Mouse (Mus musculus) right cerebral cortex, adult 2 months (tissue): ENCODE results near the gene Kdm2b.
"Not testable (repeated sequence)": the region's sequence is repeated elsewhere in the genome, so short reads cannot be mapped to it uniquely, and the experiment has no call there.

Experiments used
- DNase-seq, 2 experiments: peaks; one replicate each; pipeline ENCODE4 v3.0.0; 2021 to 2022; ENCODE audit warnings: low spot score in 2 of 2

Kdm2b gene

DNA sequence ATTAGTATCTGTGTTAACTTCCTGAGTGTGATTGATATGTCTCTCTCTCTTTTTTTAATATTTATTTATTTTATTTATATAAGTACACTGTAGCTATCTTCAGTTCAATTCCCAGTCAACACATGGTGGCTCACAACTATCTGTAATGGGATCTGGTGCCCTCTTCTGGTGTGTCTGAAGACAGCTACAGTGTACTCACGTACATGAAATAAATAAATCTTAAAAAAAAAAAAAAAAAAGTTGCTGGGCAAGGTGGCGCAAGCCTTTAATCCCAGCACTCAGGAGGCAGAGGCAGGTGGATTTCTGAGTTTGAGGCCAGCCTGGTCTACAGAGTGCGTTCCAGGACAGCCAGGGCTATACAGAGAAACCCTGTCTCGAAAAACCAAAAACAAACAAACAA is 14.9 kb downstream of the Kdm2b start:
- DNase-seq, result not testable (repeated sequence)

- peak; percentile 31 to 43 for DNase-seq
These were observed 17.5 kb downstream of the Kdm2b start for GRCm38 (mm10) chr5:122972116-122972515.

GRCm38 (mm10) chr5:122971438-122971837 is 18.2 kb downstream of the Kdm2b start:
- peak in 1 of 2 experiments; percentile 27 for DNase-seq

- DNase-seq, result no peak
These were observed 19.6 kb downstream of the Kdm2b start for GRCm38 (mm10) chr5:122970056-122970455.

DNA sequence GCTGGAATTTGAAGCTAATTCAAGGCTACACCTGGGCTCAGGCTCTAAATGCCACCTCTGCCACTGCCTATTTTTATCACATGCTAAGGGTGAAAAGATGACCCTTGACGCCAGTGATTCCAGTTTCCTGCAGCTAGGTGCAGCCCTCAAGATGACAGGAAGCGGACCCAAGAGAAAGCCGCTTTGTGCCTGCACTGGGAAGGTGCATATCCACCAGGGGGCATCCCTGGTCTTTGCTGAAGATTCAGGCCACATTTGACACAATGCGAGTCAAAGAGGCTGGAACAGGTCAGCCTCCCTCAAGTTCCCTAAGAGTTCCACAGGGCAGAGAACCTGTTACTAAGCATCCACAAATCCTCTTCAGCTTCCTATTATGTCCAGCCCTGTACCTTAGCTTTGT is 21.3 kb downstream of the Kdm2b start:
- DNase-seq, result peak; percentile 74 to 76

DNA sequence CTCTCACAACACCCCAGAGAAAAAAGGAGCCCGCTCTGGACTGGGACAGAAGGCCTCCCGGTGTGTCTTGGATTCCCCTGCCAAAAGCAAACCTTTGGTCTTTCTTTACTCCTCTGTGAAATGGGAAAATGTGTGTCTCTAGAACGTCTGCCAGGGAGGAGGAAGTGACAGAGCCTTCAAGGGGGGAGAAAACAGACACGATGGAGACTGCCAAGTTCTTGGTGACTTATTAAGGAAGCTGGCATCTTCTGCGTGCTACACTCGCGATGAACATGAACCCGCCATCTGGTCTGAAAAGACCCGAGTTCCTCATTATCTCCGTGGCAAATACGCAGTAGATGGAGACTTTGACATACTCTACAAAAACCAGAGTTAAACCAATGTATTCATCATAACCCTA is 24.2 kb downstream of the Kdm2b start:
- peak in 1 of 2 experiments; percentile 37 for DNase-seq

- DNase-seq, result no peak
These were observed 24.8 kb downstream of the Kdm2b start for GRCm38 (mm10) chr5:122964853-122965252.

- no peak for DNase-seq
These were observed 27.7 kb downstream of the Kdm2b start for GRCm38 (mm10) chr5:122961905-122962304.

- no peak for DNase-seq
These were observed 30.2 kb downstream of the Kdm2b start for GRCm38 (mm10) chr5:122959391-122959790.

DNA sequence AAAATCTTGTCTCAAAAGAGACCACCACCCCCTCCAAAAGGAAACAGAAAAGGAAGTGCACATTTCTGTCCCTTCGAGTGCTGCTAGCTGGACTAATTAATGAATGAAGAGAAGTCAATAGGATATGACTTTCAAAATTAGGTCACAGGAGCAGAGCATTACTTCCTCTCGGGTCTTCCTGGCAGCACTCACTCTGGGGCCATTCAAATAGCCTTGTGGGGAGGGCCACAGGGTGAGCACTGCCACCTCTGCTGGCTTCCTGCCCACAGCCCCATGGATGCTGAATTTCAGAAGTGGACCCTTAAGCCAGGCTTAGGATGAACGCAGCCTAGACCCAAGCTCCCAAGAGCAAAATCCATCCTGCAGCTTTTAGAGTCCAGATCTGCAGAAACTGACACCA is 33.6 kb downstream of the Kdm2b start:
- DNase-seq, result no peak

DNA sequence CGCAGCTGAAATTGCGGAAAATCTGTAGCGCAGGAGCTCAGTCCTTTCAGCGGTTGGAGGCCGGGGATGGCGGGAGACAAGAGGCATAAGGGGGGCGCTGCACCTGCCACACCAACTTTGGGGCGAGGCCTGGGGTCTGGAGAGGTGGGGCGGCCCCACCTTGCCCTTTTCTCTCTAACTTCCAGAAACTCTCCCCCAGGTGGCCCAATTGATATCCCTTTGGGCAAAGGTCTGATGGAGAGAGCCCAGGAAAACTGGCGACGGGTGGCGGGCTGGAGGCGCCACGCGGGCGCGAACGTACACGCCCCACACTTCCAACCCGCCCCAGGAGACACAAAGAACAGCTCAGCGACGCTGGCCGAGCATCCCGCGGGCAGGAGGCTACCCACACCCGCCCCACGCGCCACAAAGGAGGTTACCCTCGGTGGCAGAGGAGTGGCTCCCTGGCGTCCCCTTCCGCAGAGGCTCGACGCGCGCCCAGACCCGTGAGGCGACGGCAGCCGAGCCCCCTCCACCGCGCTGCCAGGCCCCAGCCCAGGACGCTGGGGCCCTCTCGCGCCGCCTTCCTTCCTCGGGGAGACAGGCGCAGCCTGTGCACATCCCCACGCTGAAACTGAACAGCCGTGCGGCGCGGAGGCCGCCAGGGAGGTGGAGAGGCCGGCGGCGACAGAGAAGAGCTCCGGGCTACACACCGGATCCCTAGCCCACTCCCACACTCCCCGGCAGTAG is 37.5 kb downstream of the Kdm2b start:
- DNase-seq, result peak; percentile 21 to 27

DNA sequence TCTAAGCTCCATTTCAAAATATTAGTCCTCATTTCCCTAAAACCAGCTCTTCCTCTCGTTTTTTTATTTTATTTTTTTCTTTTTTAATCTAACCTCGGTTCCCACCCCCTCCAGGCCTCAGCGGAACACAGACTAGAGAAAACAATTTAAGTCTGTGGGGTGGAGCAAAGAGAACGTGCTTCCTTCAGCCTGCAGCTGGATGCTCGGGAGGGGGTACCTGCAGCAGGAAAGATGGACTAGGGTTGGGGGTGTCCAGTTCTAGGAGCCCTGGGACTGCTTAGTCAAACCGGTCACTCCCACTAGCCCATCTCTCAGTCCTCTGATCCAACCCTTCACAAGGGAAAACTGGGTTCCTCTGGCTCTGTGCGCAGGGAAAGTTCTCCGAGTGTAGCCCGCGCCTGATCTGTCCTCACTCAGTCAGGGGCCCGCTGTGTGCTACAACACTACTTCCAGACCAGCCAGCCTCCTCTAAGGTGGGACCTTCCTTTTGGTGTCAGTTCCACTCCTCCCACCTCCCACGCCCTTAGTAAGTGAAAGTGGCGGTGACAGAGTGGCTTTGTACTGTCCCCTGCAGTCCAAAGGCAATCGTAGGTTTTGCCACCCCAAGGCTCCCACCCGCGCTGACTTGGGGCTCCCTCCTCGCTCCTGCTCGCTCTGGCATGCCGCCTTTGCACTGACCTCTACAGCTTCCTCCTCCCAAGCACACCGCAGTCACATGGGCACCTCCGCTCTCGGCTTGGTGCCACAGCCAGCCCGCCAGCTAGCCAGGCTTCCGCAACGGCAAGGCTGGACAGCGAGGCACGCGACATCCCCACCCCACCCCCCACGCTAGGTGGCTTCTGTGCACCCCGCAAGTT is 38.3 kb downstream of the Kdm2b start:
- peak; percentile 31 to 45 for DNase-seq

DNA sequence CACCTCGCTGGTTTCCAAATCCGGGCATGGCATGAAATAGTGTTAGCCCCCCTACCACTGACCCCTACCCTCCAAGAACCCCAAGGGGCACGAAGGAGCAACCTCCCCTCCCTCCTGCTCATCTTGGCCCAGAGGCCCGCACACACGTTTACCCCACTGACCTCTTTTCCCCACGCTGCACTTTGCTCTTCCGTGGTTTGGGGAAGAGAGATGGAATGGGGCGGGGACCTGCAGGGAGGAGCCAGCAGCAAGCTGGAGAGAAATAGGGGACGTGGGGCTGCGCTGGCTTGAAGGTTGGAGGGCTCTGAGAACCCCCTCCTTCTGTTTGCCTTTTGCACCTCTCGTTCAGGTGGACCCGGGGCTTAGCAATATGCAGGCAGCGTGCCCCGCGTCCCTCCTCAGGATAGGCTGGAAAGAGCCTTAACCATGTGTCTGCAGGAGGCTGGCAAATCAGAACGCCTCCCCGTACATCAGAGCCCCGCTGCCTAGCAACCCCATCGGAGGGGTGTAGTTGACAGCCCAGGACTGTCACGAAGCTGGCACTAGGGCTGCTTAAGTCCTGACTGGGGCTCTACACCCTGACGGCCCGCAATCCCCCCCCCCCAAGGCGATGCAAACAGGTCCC is 39.2 kb downstream of the Kdm2b start:
- peak; percentile 64 to 68 for DNase-seq

DNA sequence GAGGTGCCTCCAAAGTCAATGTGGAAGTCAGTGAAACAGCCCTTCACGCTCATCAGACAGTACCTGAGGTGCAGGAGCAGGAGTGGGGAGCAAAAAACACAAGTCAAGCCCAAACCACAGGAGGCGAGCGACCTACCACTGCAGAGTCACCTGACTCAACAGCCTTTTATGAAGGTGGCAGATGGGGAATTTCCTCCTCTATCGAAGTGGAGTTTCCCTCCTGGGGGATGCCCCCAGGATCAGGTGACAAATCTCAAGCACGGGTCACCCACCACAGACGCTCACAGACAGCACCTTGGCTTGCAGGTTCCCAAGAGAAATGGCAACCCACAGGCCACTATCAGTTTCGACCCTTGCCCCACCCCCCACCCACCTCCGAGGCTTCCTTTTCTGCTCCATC is 40.5 kb downstream of the Kdm2b start:
- DNase-seq, result no peak

- DNase-seq, result no peak
These were observed 42.1 kb downstream of the Kdm2b start for GRCm38 (mm10) chr5:122947534-122947933.

DNA sequence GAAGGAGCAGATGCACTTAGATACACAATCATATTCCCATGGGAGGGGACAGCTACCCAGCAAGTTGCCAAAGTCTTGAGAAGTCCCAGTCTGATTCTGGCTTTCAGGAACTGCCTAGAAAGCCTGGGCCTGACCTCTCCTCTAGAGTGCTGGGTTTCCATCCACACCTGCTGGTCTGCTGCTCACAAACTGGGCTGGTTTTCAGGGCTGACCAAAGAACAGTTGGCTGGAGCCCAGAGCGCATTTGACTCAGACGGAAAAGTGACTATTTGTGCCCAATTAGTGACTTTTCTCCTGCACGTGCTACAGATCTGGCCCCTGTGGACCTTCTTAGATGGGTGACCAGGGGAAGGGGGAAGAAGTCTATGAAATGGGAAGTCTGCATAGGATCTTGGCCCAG is 50.9 kb downstream of the Kdm2b start:
- no peak for DNase-seq

- DNase-seq, result no peak
These were observed 51.6 kb downstream of the Kdm2b start for GRCm38 (mm10) chr5:122937958-122938540.

GRCm38 (mm10) chr5:122937031-122937430 is 52.6 kb downstream of the Kdm2b start:
- no peak for DNase-seq

- DNase-seq, result no peak
These were observed 53.8 kb downstream of the Kdm2b start for GRCm38 (mm10) chr5:122935810-122936209.

DNA sequence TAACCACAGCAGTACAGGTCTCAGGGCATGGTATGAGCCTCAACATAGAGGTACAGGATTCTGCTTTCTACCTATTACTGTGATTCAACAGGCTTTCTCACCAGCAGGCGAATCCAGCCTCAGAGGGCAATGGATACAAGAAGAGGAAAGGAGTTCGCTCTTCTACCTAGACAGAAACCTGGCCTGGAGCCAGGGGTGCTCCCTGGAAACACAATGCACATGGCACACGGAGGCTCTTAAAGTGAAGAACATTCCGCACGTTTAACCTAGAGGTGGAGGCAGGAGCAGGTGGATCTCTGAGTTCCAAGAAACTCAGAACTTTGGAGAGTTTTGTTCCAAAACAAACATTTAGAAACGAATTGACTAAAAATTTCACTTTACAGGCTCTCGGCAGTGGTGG is 58.6 kb downstream of the Kdm2b start:
- no peak for DNase-seq

DNA sequence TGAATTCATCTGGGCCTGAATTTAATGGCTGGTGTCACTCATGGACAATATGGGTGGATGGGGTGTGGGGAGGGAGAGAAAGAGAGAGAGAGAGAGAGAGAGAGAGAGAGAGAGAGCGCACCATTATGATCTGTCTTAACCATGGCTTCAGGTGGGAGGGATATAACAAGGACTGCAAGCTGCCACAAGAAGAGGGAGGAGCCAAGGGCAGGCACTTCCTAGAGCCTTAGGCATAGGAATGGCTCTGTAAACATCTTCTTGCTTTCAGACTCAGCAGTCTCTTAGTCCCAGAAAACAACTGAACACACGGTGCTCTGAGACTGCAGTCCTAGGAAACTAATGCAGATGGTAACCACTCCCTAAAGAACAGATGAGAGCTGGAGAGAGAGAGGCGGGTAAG is 61.3 kb downstream of the Kdm2b start:
- DNase-seq, result no peak

DNA sequence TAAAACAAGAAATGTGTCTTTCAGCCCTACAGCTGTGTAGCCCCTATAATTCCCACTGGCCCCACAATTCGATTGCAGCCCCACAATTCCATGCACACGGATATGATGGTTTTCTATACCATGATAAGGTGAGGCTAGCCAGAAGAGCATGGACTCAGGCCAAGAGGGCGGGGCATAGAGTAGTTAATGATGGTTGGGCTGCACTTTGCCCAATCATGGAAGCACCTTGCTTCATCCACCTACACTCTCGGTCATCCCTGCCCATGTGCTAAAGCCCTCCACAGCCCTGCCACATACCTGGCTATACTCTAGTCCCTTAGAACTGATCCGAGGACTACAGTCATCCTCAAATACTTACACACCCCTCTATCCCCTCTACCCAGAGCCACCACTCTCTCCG is 61.9 kb downstream of the Kdm2b start:
- no peak for DNase-seq
